Mouse (Mus musculus) stomach, embryonic 14.5 days (tissue): ENCODE measurements around the gene Hspa2. TPM values are rescaled to one million over a fixed set of nuclear protein-coding genes. Genes with fewer than 3 reads are reported as not detected.

ENCODE experiments used
- ATAC-seq: fragments of 200-750 bp; cut with Nextera tagmentation; 2 replicates; pipeline ENCODE4 v1.8.0; 2017; ENCODE audit warnings: low read depth, moderate TSS enrichment; ENCODE audit not compliant: insufficient number of reproducible peaks, insufficient read depth, low FRiP score
- H3K27ac ChIP-seq: fragments of 300-500 bp; sonication (generic); 2 replicates; pipeline ENCODE4 v1.5.1; 2014; ENCODE audit warnings: mild to moderate bottlenecking, low read length, moderate library complexity, mixed read lengths
- H3K27me3 ChIP-seq: fragments of 300-500 bp; sonication (generic); 2 replicates; pipeline ENCODE4 v1.6.1; 2014; ENCODE audit warnings: low read length, control low read depth, mixed read lengths; ENCODE audit not compliant: control insufficient read depth, insufficient read depth
- H3K36me3 ChIP-seq: fragments of 300-500 bp; sonication (generic); 2 replicates; pipeline ENCODE4 v1.6.1; 2014; ENCODE audit warnings: mild to moderate bottlenecking, control low read depth, low read length, moderate library complexity, mixed read lengths; ENCODE audit not compliant: control insufficient read depth, insufficient read depth
- H3K4me1 ChIP-seq: fragments of 300-500 bp; sonication (generic); 2 replicates; pipeline ENCODE4 v1.6.1; 2014; ENCODE audit warnings: low read length, control low read depth, mixed read lengths; ENCODE audit not compliant: control insufficient read depth, insufficient read depth
- H3K4me2 ChIP-seq: fragments of 300-500 bp; sonication (generic); replicated peaks from 2 replicates; pipeline ENCODE4 v1.6.1; 2014; ENCODE audit warnings: low read depth, low read length, control low read depth
- H3K4me3 ChIP-seq: fragments of 300-500 bp; sonication (generic); 2 replicates; pipeline ENCODE4 v1.5.1; 2014; ENCODE audit warnings: low read depth, low read length, control low read depth
- H3K9ac ChIP-seq: fragments of 300-500 bp; sonication (generic); replicated peaks from 2 replicates; pipeline ENCODE4 v1.6.1; 2014; ENCODE audit warnings: low read depth, mild to moderate bottlenecking, control low read depth, low read length, moderate library complexity, mixed read lengths
- H3K9me3 ChIP-seq: fragments of 300-500 bp; sonication (generic); 2 replicates; pipeline ENCODE4 v1.6.1; 2016; ENCODE audit warnings: low read depth, low read length, control low read depth; ENCODE audit not compliant: control insufficient read depth
- WGBS: fragments of 180-500 bp; shearing (Covaris S2); extraction: QIAGEN DNeasy Blood & Tissue Kit; methylation state at CpG from one replicate; pipeline ENCODE4 v1.1.7; 2014; 5-methylcytosine and 5-hydroxymethylcytosine counted together
- polyA plus RNA-seq: library from polyadenylated mRNA; unstranded; fragments of >200 nt; fragmentation: Nextera tagmentation; extraction: Ambion mirVana; gene quantifications from 2 replicates; pipeline ENCODE4 v1.2.1, GENCODE M21; 2014

Hspa2 gene
- 9.5 and 9.9 TPM in 2 replicates for polyA plus RNA-seq

GRCm38 (mm10) chr12:76403886-76404537 lies at the start of gene Hspa2:
TSS of gene Hspa2 (plus strand) at chr12:76404176.
- peak; percentile 97 for ATAC-seq
- WGBS, result under 1% methylated on average over 54 of the region's 54 CpGs

DNA sequence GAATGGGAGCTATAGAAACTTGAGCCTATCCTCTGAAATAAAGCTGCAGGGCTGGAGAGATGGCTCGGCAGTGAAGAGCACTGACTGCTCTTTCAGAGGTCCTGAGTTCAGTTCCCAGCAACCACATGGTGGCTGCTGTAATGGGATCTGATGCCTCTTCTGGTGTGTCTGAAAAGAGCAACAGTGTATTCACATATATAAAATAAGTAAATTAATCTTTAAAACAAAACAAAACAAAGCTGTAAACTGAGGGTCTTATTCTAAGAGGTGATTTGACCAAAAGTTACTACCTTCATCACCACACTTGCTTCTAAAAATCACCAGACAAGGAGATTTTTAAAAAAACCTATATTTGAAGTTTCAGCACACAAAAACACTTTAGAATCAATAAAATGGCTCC lies 43.1 kb upstream of the Hspa2 start:
- ATAC-seq, result no peak
- no peaks in the 10 kb centered on the region for H3K9me3 ChIP-seq
- H3K4me2 ChIP-seq, result no peak overlapping the region
- 58% methylated on average over 1 of the region's 1 CpGs for WGBS
- H3K36me3 ChIP-seq, result no peaks in the 10 kb centered on the region
- no peak overlapping the region for H3K27ac ChIP-seq
- H3K9ac ChIP-seq, result no peak overlapping the region
- no peaks in the 10 kb centered on the region for H3K27me3 ChIP-seq
- H3K4me3 ChIP-seq, result no peak overlapping the region
- no peaks in the 10 kb centered on the region for H3K4me1 ChIP-seq

More at GRCm38 (mm10) chr12:76403886-76404537, at the start of gene Hspa2:
- H3K27me3 ChIP-seq, result peaks cover 19% of the 10 kb centered on the region
- H3K4me1 ChIP-seq, result peaks cover 12% of the 10 kb centered on the region; the same call in 1 of the 2 replicates
- H3K9ac ChIP-seq, result peak within 1 kb of the TSS; percentile 31
- no peaks in the 10 kb centered on the region for H3K9me3 ChIP-seq
- H3K27ac ChIP-seq, result peak within 1 kb of the TSS; percentile 68; the same call in 1 of the 2 replicates
- peak within 1 kb of the TSS; percentile 95 for H3K4me2 ChIP-seq
- no peaks in the 10 kb centered on the region for H3K36me3 ChIP-seq
- peak within 1 kb of the TSS; percentile 46 for H3K4me3 ChIP-seq

- H3K9ac ChIP-seq, result no peak overlapping the region
- H3K4me1 ChIP-seq, result no peaks in the 10 kb centered on the region
- no peak overlapping the region for H3K4me3 ChIP-seq
- H3K9me3 ChIP-seq, result no peaks in the 10 kb centered on the region
- no peak for ATAC-seq
- no peaks in the 10 kb centered on the region for H3K27me3 ChIP-seq
- 66% methylated on average over 9 of the region's 9 CpGs for WGBS
- H3K36me3 ChIP-seq, result no peaks in the 10 kb centered on the region
- H3K4me2 ChIP-seq, result no peak overlapping the region
- no peak overlapping the region for H3K27ac ChIP-seq
Observed at GRCm38 (mm10) chr12:76361405-76362302, 42.3 kb upstream of the Hspa2 start.

- H3K27ac ChIP-seq, result no peak overlapping the region
- no peaks in the 10 kb centered on the region for H3K36me3 ChIP-seq
- no peak overlapping the region for H3K9ac ChIP-seq
- H3K4me2 ChIP-seq, result no peak overlapping the region
- peaks cover 2% of the 10 kb centered on the region; the same call in 1 of the 2 replicates for H3K4me1 ChIP-seq
- no peak overlapping the region for H3K4me3 ChIP-seq
- WGBS, result 79% methylated on average over 9 of the region's 9 CpGs
- no peaks in the 10 kb centered on the region for H3K27me3 ChIP-seq
- ATAC-seq, result no peak
- H3K9me3 ChIP-seq, result no peaks in the 10 kb centered on the region
Observed at GRCm38 (mm10) chr12:76362303-76362676, 41.7 kb upstream of the Hspa2 start.

GRCm38 (mm10) chr12:76366276-76366675 lies 37.7 kb upstream of the Hspa2 start:
- 76% methylated on average over 3 of the region's 3 CpGs for whole genome bisulfite sequencing
- ATAC-seq, result no peak

GRCm38 (mm10) chr12:76367096-76367995 lies 36.6 kb upstream of the Hspa2 start:
- ATAC-seq, result no peak
- 0 out of 2 replicates have a peak overlapping the region, but pooled peaks have one; percentile 13 for H3K27ac ChIP-seq
- WGBS, result 21% methylated on average over 14 of the region's 14 CpGs
- peak overlapping the region; percentile 2; the same call in 1 of the 2 replicates for H3K9ac ChIP-seq
- no peaks in the 10 kb centered on the region for H3K36me3 ChIP-seq
- H3K9me3 ChIP-seq, result no peaks in the 10 kb centered on the region
- peak overlapping the region; percentile 98; the same call in 1 of the 2 replicates for H3K4me3 ChIP-seq
- peaks cover 19% of the 10 kb centered on the region for H3K4me1 ChIP-seq
- peak overlapping the region; percentile 70 for H3K4me2 ChIP-seq
- H3K27me3 ChIP-seq, result no peaks in the 10 kb centered on the region

More at GRCm38 (mm10) chr12:76366276-76366675, 37.7 kb upstream of the Hspa2 start:
- H3K9me3 ChIP-seq, result no peaks in the 10 kb centered on the region
- no peaks in the 10 kb centered on the region for H3K36me3 ChIP-seq
- no peak overlapping the region for H3K9ac ChIP-seq
- H3K27me3 ChIP-seq, result no peaks in the 10 kb centered on the region
- H3K27ac ChIP-seq, result no peak overlapping the region
- no peak overlapping the region for H3K4me2 ChIP-seq
- peaks cover 13% of the 10 kb centered on the region for H3K4me1 ChIP-seq
- H3K4me3 ChIP-seq, result no peak overlapping the region

DNA sequence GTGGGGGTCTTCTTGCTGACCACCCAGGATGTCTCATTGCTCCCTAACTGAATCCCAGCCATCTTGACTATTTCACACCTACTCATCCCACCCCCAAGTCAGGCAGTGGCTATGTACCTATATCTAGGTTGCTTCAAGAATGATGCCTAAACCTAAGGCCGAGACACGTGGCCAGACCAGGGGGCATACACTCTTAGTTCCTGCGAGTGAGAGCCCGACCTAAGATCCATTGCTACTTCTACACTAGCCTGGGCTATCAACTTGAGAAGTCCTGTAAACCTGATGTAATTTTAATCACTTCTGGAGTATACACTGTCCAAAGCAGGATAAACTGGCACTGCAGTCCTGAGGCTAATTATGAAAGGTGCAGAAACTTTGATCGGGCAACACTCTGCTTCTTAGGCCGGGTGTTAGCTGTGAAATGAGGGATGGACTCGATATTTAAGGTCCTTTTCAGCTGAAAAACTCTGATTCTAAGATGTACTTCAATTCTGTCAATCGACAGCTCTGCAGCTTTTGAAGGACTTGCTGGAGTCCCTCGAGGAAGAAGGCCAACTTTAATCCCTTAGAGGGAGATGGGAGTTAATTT lies 35.7 kb upstream of the Hspa2 start:
- WGBS, result 8% methylated on average over 9 of the region's 9 CpGs
- ATAC-seq, result no peak
- H3K4me1 ChIP-seq, result peaks cover 27% of the 10 kb centered on the region
- peak overlapping the region; percentile 100; the same call in 1 of the 2 replicates for H3K27ac ChIP-seq
- H3K27me3 ChIP-seq, result no peaks in the 10 kb centered on the region
- peak overlapping the region; percentile 70 for H3K4me2 ChIP-seq
- H3K36me3 ChIP-seq, result no peaks in the 10 kb centered on the region
- H3K4me3 ChIP-seq, result peak overlapping the region; percentile 98
- H3K9ac ChIP-seq, result peak overlapping the region; percentile 98
- no peaks in the 10 kb centered on the region for H3K9me3 ChIP-seq
